ENCODE assay signal across 1 mouse cellular context in the genomic region with DNA sequence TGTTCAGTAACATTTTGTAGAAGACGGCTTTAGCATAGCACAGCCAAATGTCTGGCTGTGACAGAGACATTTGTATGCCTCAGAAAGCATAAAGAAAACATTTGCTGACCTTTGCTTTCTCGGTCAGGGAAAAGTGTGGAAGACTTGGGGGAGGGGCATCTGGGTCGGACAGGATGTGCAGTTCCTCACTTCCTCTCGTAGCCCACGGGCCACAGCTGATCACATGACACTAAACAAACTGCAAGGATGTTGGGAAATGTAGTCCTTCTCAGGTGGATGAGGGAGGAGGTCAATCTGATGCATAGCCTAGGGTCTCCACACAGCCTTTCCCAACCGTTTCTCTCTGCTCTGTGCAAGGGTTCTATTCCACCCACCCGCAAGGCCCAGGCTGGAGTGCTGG.
TF ChIP-seq lines count a peak whose summit lies in the region.

No protein-coding gene starts in this region.

TF ChIP-seq in CH12.LX, 34 proteins besides CTCF, POLR2A, EP300 and RAD21 (continued from another document):
- TF ChIP-seq PAX5 (IDR thresholded peaks at IDR 0.05; ENCODE audit: low read length) (no peak), GABPA (IDR thresholded peaks at IDR 0.05; ENCODE audit: insufficient replicate concordance, low read depth, low read length) (no peak), ZNF384 (IDR thresholded peaks at IDR 0.05; ENCODE audit: low read depth, low read length) (no peak), HCFC1 (IDR thresholded peaks at IDR 0.05; ENCODE audit: low read depth, low read length) (peak; percentile 80), USF1 (IDR thresholded peaks at IDR 0.05; ENCODE audit: low read depth, low read length) (peak; percentile 72), UBTF (IDR thresholded peaks at IDR 0.05; ENCODE audit: low read depth, low read length) (no peak), JUN (IDR thresholded peaks at IDR 0.05; ENCODE audit: insufficient read depth, low read depth, low read length) (no peak), E2F4 (IDR thresholded peaks at IDR 0.05; ENCODE audit: insufficient replicate concordance, low read depth, low read length) (no peak), MAX (IDR thresholded peaks at IDR 0.05; ENCODE audit: low read length) (0 out of 2 replicates have a peak, but pooled peaks have one; percentile 23), NELFE (IDR thresholded peaks at IDR 0.05; ENCODE audit: low read depth, low read length) (no peak), MXI1 (IDR thresholded peaks at IDR 0.05; ENCODE audit: low read depth, low read length) (no peak), CHD1 (IDR thresholded peaks at IDR 0.05; ENCODE audit: low read depth, low read length) (no peak), MEF2A (IDR thresholded peaks at IDR 0.05; ENCODE audit: borderline replicate concordance, low read depth, low read length) (no peak)
